In genomic region chr3:55079619-55080018, GRCm38 (mm10) we compare ENCODE assay signal across 13 mouse cellular contexts. TPM values are rescaled to one million over a fixed set of nuclear protein-coding genes. Genes with fewer than 3 reads are reported as not detected.
DNase-seq lines count a peak whose midpoint lies in the region; ATAC-seq and TF ChIP-seq lines count a peak whose summit lies in the region.
"Had no signal": no experiment of that assay in that cellular context is flagged by ENCODE, and none has a peak within 500 bp of the region (broad histone marks: within the 10 kb centered on the region; RNA-seq: fewer than 3 reads in every experiment).

No protein-coding gene starts in this region.

- TF ChIP-seq CTCF in lung, adult 2 months (IDR thresholded peaks at IDR 0.05; ENCODE audit: insufficient read depth, low read length) = no peak

- no peak for DNase-seq in forebrain, embryonic 14.5 days (ENCODE audit: low spot score)
- DNase-seq in lung, adult 2 months = no peak
- DNase-seq in B cell, adult 2 months = no peak

- no peak overlapping the region for H3K9ac ChIP-seq in forebrain, embryonic 14.5 days (ENCODE audit: low read length)
- no peak overlapping the region for H3K9ac ChIP-seq in forebrain, embryonic 15.5 days (replicated peaks)
- H3K9ac ChIP-seq in kidney, embryonic 14.5 days (ENCODE audit: low read depth, low read length) = no peak overlapping the region
- no peak overlapping the region for H3K9ac ChIP-seq in kidney, embryonic 15.5 days
- H3K9ac ChIP-seq in lung, embryonic 15.5 days = no peak overlapping the region
- H3K9ac ChIP-seq: embryonic facial prominence, embryonic 12.5 days; heart, embryonic 12.5 days; hindbrain, embryonic 14.5 days had no signal

- no peak overlapping the region for H3K4me2 ChIP-seq in forebrain, embryonic 14.5 days (ENCODE audit: low read length)
- H3K4me2 ChIP-seq in forebrain, embryonic 15.5 days (replicated peaks) = no peak overlapping the region
- H3K4me2 ChIP-seq in kidney, embryonic 14.5 days (replicated peaks; ENCODE audit: low read depth, low read length) = no peak overlapping the region
- no peak overlapping the region for H3K4me2 ChIP-seq in kidney, embryonic 15.5 days
- H3K4me2 ChIP-seq in lung, embryonic 15.5 days = no peak overlapping the region
- H3K4me2 ChIP-seq: embryonic facial prominence, embryonic 12.5 days; heart, embryonic 12.5 days; hindbrain, embryonic 14.5 days had no signal

- no peak for TF ChIP-seq POLR2A in lung, adult 2 months (IDR thresholded peaks at IDR 0.05; ENCODE audit: borderline replicate concordance, extremely low read depth, low read depth, low read length)

- no peaks in the 10 kb centered on the region for H3K36me3 ChIP-seq in forebrain, embryonic 14.5 days (ENCODE audit: control insufficient read depth, insufficient read depth, low read length)
- H3K36me3 ChIP-seq in forebrain, embryonic 15.5 days = no peaks in the 10 kb centered on the region
- H3K36me3 ChIP-seq in kidney, embryonic 14.5 days (ENCODE audit: control insufficient read depth, insufficient read depth, low read length) = no peaks in the 10 kb centered on the region
- H3K36me3 ChIP-seq in kidney, embryonic 15.5 days = no peaks in the 10 kb centered on the region
- no peaks in the 10 kb centered on the region for H3K36me3 ChIP-seq in lung, embryonic 15.5 days
- H3K36me3 ChIP-seq: embryonic facial prominence, embryonic 12.5 days; heart, embryonic 12.5 days; hindbrain, embryonic 10.5 days had no signal

- no peaks in the 10 kb centered on the region for H3K27me3 ChIP-seq in forebrain, embryonic 14.5 days (replicated peaks; ENCODE audit: control insufficient read depth, insufficient read depth, low read length)
- no peaks in the 10 kb centered on the region for H3K27me3 ChIP-seq in forebrain, embryonic 15.5 days
- H3K27me3 ChIP-seq in kidney, embryonic 14.5 days (ENCODE audit: control insufficient read depth, insufficient read depth, low read length) = no peaks in the 10 kb centered on the region
- no peaks in the 10 kb centered on the region for H3K27me3 ChIP-seq in kidney, embryonic 15.5 days
- H3K27me3 ChIP-seq in lung, embryonic 15.5 days = no peaks in the 10 kb centered on the region
- H3K27me3 ChIP-seq: embryonic facial prominence, embryonic 12.5 days; heart, embryonic 12.5 days had no signal

- H3K4me3 ChIP-seq in forebrain, embryonic 14.5 days (ENCODE audit: low read depth, low read length) = no peak overlapping the region
- no peak overlapping the region for H3K4me3 ChIP-seq in forebrain, embryonic 15.5 days
- no peak overlapping the region for H3K4me3 ChIP-seq in kidney, embryonic 14.5 days (ENCODE audit: low read length)
- H3K4me3 ChIP-seq in kidney, embryonic 15.5 days (replicated peaks) = no peak overlapping the region
- H3K4me3 ChIP-seq in lung, embryonic 15.5 days = no peak overlapping the region
- no peak overlapping the region for H3K4me3 ChIP-seq in lung, adult 2 months (replicated peaks; ENCODE audit: extremely low read depth, low read depth, low read length)
- H3K4me3 ChIP-seq: embryonic facial prominence, embryonic 12.5 days; heart, embryonic 12.5 days; hindbrain, embryonic 10.5 days had no signal

- 71% methylated on average over 8 of the region's 8 CpGs for WGBS in forebrain, embryonic 14.5 days
- 68% methylated on average over 8 of the region's 8 CpGs for WGBS in forebrain, embryonic 15.5 days
- 76% methylated on average over 8 of the region's 8 CpGs for WGBS in kidney, embryonic 14.5 days
- WGBS in kidney, embryonic 15.5 days = 79% methylated on average over 8 of the region's 8 CpGs
- WGBS in lung, embryonic 15.5 days = 57% methylated on average over 8 of the region's 8 CpGs
- WGBS in lung, adult 2 months = 64% methylated on average over 8 of the region's 8 CpGs

- no peaks in the 10 kb centered on the region for H3K9me3 ChIP-seq in forebrain, embryonic 14.5 days (replicated peaks; ENCODE audit: control insufficient read depth, low read length)
- no peaks in the 10 kb centered on the region for H3K9me3 ChIP-seq in forebrain, embryonic 15.5 days
- H3K9me3 ChIP-seq in kidney, embryonic 14.5 days (ENCODE audit: control insufficient read depth, low read length) = no peaks in the 10 kb centered on the region
- H3K9me3 ChIP-seq in kidney, embryonic 15.5 days (replicated peaks) = no peaks in the 10 kb centered on the region
- no peaks in the 10 kb centered on the region for H3K9me3 ChIP-seq in lung, embryonic 15.5 days
- H3K9me3 ChIP-seq: embryonic facial prominence, embryonic 12.5 days; heart, embryonic 12.5 days; hindbrain, embryonic 10.5 days had no signal

- peak; percentile 35; the same call in 1 of the 2 replicates for ATAC-seq in forebrain, embryonic 14.5 days
- ATAC-seq in forebrain, embryonic 15.5 days (replicated peaks) = no peak
- 0 out of 2 replicates have a peak, but pooled peaks have one; percentile 37 for ATAC-seq in kidney, embryonic 14.5 days (ENCODE audit: low FRiP score, low TSS enrichment)
- no peak for ATAC-seq in kidney, embryonic 15.5 days (replicated peaks; ENCODE audit: low FRiP score)
- ATAC-seq in lung, embryonic 15.5 days (ENCODE audit: borderline replicate concordance, extremely low read depth, low FRiP score, low TSS enrichment) = 0 out of 2 replicates have a peak, but pooled peaks have one; percentile 42

- H3K27ac ChIP-seq in forebrain, embryonic 14.5 days (ENCODE audit: low read depth, low read length) = no peak overlapping the region
- no peak overlapping the region for H3K27ac ChIP-seq in forebrain, embryonic 15.5 days (replicated peaks)
- no peak overlapping the region for H3K27ac ChIP-seq in kidney, embryonic 14.5 days (ENCODE audit: low read depth, low read length)
- H3K27ac ChIP-seq in kidney, embryonic 15.5 days = no peak overlapping the region
- H3K27ac ChIP-seq in lung, embryonic 15.5 days = no peak overlapping the region
- H3K27ac ChIP-seq: embryonic facial prominence, embryonic 12.5 days; hindbrain, embryonic 10.5 days; hindbrain, embryonic 14.5 days had no signal

- no peaks in the 10 kb centered on the region for H3K4me1 ChIP-seq in forebrain, embryonic 14.5 days (ENCODE audit: control insufficient read depth, insufficient read depth, low read length)
- H3K4me1 ChIP-seq in forebrain, embryonic 15.5 days = peaks cover 14% of the 10 kb centered on the region
- H3K4me1 ChIP-seq in kidney, embryonic 14.5 days (ENCODE audit: control insufficient read depth, insufficient read depth, low read length) = no peaks in the 10 kb centered on the region
- no peaks in the 10 kb centered on the region for H3K4me1 ChIP-seq in kidney, embryonic 15.5 days
- H3K4me1 ChIP-seq in lung, embryonic 15.5 days = no peaks in the 10 kb centered on the region
- no peaks in the 10 kb centered on the region for H3K4me1 ChIP-seq in lung, adult 2 months (ENCODE audit: control insufficient read depth, insufficient read depth, low read length)
- H3K4me1 ChIP-seq: heart, embryonic 12.5 days; hindbrain, embryonic 10.5 days had no signal

RNA-seq across cellular contexts. Expression of gene Ccna1, which starts 24.3 kb away (rescaled TPM):
- polyA plus RNA-seq in forebrain, embryonic 14.5 days (2014; fragmentation: Nextera tagmentation; extraction: Ambion mirVana) = 2.7 and 3.4 TPM in 2 replicates
- polyA plus RNA-seq in forebrain, embryonic 15.5 days (2015; fragmentation: Nextera tagmentation; extraction: Ambion mirVana) = 1.9 and 3.0 TPM in 2 replicates
- 1.6 and 2.1 TPM in 2 replicates for polyA plus RNA-seq in kidney, embryonic 14.5 days (2014; fragmentation: Nextera tagmentation; extraction: Ambion mirVana)
- 2.1 and 2.2 TPM in 2 replicates for polyA plus RNA-seq in kidney, embryonic 15.5 days (2015; fragmentation: Nextera tagmentation; extraction: Ambion mirVana)
- 4.6 and 6.0 TPM in 2 replicates for polyA plus RNA-seq in lung, embryonic 15.5 days (2015; fragmentation: Nextera tagmentation; extraction: Ambion mirVana)
- polyA plus RNA-seq in lung, adult 2 months (2012; rRNA removed) = 1.0 and 1.3 TPM in 2 replicates
- polyA plus RNA-seq: adrenal gland, adult 2 months had no signal

RNA-seq across cellular contexts. Expression of gene Spg20, which starts 32.3 kb away (rescaled TPM):
- 17.7 and 22.2 TPM in 2 replicates for polyA plus RNA-seq in forebrain, embryonic 14.5 days (2014; fragmentation: Nextera tagmentation; extraction: Ambion mirVana)
- polyA plus RNA-seq in forebrain, embryonic 15.5 days (2015; fragmentation: Nextera tagmentation; extraction: Ambion mirVana) = 20.9 and 21.4 TPM in 2 replicates
- polyA plus RNA-seq in kidney, embryonic 14.5 days (2014; fragmentation: Nextera tagmentation; extraction: Ambion mirVana) = 33.4 and 49.6 TPM in 2 replicates
- 47.8 and 48.4 TPM in 2 replicates for polyA plus RNA-seq in kidney, embryonic 15.5 days (2015; fragmentation: Nextera tagmentation; extraction: Ambion mirVana)
- 39.5 and 39.7 TPM in 2 replicates for polyA plus RNA-seq in lung, embryonic 15.5 days (2015; fragmentation: Nextera tagmentation; extraction: Ambion mirVana)
- 13.2 and 15.4 TPM in 2 replicates for polyA plus RNA-seq in lung, adult 2 months (2012; rRNA removed)

RNA-seq across cellular contexts. Expression of gene Ccdc169, which starts 57.5 kb away (rescaled TPM):
- polyA plus RNA-seq in forebrain, embryonic 14.5 days (2014; fragmentation: Nextera tagmentation; extraction: Ambion mirVana) = 0.07 TPM in 1 of 2 replicates, not detected in the other
- polyA plus RNA-seq in forebrain, embryonic 15.5 days (2015; fragmentation: Nextera tagmentation; extraction: Ambion mirVana) = 0.19 TPM in 1 of 2 replicates, not detected in the other
- polyA plus RNA-seq in kidney, embryonic 14.5 days (2014; fragmentation: Nextera tagmentation; extraction: Ambion mirVana) = not detected in 2 replicates
- polyA plus RNA-seq in kidney, embryonic 15.5 days (2015; fragmentation: Nextera tagmentation; extraction: Ambion mirVana) = 0.05 TPM in 2 replicates
- not detected in 2 replicates for polyA plus RNA-seq in lung, embryonic 15.5 days (2015; fragmentation: Nextera tagmentation; extraction: Ambion mirVana)
- polyA plus RNA-seq in lung, adult 2 months (2012; rRNA removed) = not detected in 2 replicates
- polyA plus RNA-seq: adrenal gland, adult 2 months; heart, embryonic 16.5 days; hindbrain, embryonic 14.5 days had no signal

Comparison
In these comparisons a context has a peak if more than half of its experiments do, and no peak if none do; other contexts are left out.
1. ATAC-seq: peak in forebrain, embryonic 14.5 days (single experiment), kidney, embryonic 14.5 days (single experiment) and lung, embryonic 15.5 days (single experiment); none in forebrain, embryonic 15.5 days (single experiment) and kidney, embryonic 15.5 days (single experiment).